Mouse (Mus musculus) spleen, adult 2 months (tissue): ENCODE results near the gene Map4k2. TPM values are rescaled to one million over a fixed set of nuclear protein-coding genes. Genes with fewer than 3 reads are reported as not detected.

Source experiments
- DNase-seq, 2 experiments: peaks; one replicate each; pipeline versions ENCODE4 v3.0.0 to v3.0.0-alpha.2; 2012 to 2021; ENCODE audit warnings: low spot score in 2 of 2, low read depth in 1 of 2
- H3K27ac ChIP-seq: fragments of 200-500 bp; 2 replicates; pipeline ENCODE4 v1.5.1; 2012; ENCODE audit warnings: low read length, inconsistent platforms; ENCODE audit not compliant: insufficient read depth
- H3K27me3 ChIP-seq: fragments of 200-500 bp; 2 replicates; pipeline ENCODE4 v1.6.1; 2012; ENCODE audit warnings: mild to moderate bottlenecking, moderate library complexity, low read length, inconsistent platforms; ENCODE audit not compliant: control insufficient read depth, insufficient read depth
- H3K36me3 ChIP-seq: fragments of 200-500 bp; 2 replicates; pipeline ENCODE4 v1.6.1; 2012; ENCODE audit warnings: mild to moderate bottlenecking, low read length, inconsistent platforms; ENCODE audit not compliant: control insufficient read depth, insufficient read depth
- H3K4me1 ChIP-seq: fragments of 200-500 bp; 2 replicates; pipeline ENCODE4 v1.6.1; 2011; ENCODE audit warnings: inconsistent platforms; ENCODE audit not compliant: control insufficient read depth, insufficient read depth, insufficient read length
- H3K4me3 ChIP-seq: fragments of 200-500 bp; 2 replicates; pipeline ENCODE4 v1.5.1; 2011; ENCODE audit warnings: mild to moderate bottlenecking, inconsistent platforms; ENCODE audit not compliant: insufficient read depth, insufficient read length; ENCODE audit errors: extremely low read depth
- CTCF ChIP-seq: fragments of 200-500 bp; IDR thresholded peaks from 2 replicates; pipeline ENCODE4 v1.5.1; 2011; ENCODE audit warnings: mild to moderate bottlenecking, inconsistent platforms; ENCODE audit not compliant: insufficient read depth, insufficient read length, insufficient replicate concordance; ENCODE audit errors: extremely low read depth
- POLR2A ChIP-seq: fragments of 200-500 bp; IDR thresholded peaks from 2 replicates; pipeline ENCODE4 v1.6.1; 2011; ENCODE audit warnings: low read depth, low read length, inconsistent platforms
- WGBS: fragments of 180-500 bp; shearing (Covaris S2); methylation state at CpG from one replicate; pipeline ENCODE4 v1.1.7; 2018; 5-methylcytosine and 5-hydroxymethylcytosine counted together
- polyA plus RNA-seq: library from polyadenylated mRNA; depleted of rRNA; stranded (reverse); fragments of >200 nt; gene quantifications from 2 replicates; pipeline ENCODE4 v1.2.3, GENCODE M21; 2012

Gene Map4k2
- polyA plus RNA-seq, 1 experiment: 487 TPM

DNA sequence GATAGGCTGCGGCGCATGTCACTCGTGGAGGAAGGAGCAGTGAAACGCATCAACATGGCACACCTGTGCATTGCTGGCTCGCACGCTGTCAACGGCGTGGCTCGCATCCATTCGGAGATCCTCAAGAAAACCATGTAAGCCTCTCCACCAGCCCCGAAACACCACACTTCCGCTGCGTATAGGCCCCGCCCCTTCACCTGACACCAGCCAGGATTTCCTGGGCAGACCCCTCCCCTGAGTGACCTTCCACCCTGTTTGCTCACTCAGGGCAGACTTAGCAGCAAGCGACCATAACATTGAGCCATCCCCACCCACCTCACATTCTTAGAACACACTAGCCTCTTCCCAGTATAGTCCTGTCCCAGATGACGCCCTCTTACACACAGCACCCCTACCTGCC, 48.9 kb downstream of the Map4k2 start:
- DNase-seq: peak in 1 of 2 experiments; percentile 66
- no peaks in the 10 kb centered on the region for H3K36me3 ChIP-seq
- peak overlapping the region; percentile 54; the same call in 1 of the 2 replicates for H3K4me3 ChIP-seq

DNA sequence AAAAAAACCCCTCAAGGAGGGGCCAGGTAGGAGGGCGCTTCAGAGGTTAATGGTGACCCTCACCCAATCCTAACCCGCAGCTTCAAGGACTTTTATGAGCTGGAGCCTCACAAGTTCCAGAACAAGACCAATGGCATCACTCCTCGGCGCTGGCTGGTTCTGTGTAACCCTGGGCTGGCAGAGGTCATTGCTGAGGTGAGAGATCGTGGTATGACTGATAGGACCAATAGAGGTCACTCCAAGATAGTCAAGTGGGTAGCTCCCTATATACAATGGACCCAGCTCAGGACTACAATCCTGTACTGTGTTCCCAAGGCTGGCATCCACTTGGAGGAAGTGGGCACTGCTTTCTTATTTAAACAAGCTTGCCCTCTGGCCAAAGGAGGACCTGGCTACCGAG, 49.3 kb downstream of the Map4k2 start:
- H3K4me1 ChIP-seq: peaks cover 10% of the 10 kb centered on the region; the same call in 1 of the 2 replicates
- WGBS: 87% methylated on average over 6 of the region's 6 CpGs
- no peak overlapping the region for H3K4me3 ChIP-seq
- DNase-seq: no peak
- no peak overlapping the region for H3K27ac ChIP-seq
- no peaks in the 10 kb centered on the region for H3K27me3 ChIP-seq
- no peak for TF ChIP-seq CTCF
- TF ChIP-seq POLR2A: no peak
- no peaks in the 10 kb centered on the region for H3K36me3 ChIP-seq

More for the DNA sequence above, 48.9 kb downstream of the Map4k2 start:
- H3K27me3 ChIP-seq: no peaks in the 10 kb centered on the region
- TF ChIP-seq POLR2A (no peak; the same call in 1 of the 2 replicates), CTCF (no peak)
- H3K27ac ChIP-seq: peak overlapping the region; percentile 48
- peaks cover 10% of the 10 kb centered on the region; the same call in 1 of the 2 replicates for H3K4me1 ChIP-seq
- WGBS: 12% methylated on average over 16 of the region's 16 CpGs

DNA sequence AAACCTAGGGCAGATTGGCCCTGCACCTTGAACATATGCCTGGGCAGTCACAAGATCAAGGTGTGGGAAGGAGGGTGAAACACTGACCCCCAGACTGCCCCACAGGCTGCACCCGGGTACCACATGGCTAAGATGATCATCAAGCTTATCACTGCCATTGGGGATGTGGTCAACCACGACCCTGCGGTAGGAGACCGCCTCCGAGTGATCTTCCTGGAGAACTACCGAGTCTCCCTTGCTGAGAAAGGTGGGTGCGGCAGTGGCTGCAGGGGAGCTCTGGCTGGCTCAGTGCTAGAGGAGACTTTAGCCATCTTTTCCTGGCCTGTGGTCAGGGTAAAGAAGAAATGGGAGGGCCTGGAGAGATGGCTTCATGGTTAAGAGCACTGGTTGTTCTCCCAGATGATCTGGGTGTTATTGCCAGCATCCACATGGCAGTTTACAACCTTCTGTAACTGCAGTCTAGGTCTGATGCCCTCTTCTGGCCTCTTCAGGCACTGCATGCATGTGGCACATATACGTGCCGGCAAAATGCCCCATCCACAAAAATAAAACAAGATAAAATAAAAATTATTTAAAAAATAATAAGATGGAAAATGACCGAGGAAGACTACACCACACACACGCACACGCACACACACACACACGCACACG, 51.9 kb downstream of the Map4k2 start:
- no peak for DNase-seq
- H3K27ac ChIP-seq: no peak overlapping the region

DNA sequence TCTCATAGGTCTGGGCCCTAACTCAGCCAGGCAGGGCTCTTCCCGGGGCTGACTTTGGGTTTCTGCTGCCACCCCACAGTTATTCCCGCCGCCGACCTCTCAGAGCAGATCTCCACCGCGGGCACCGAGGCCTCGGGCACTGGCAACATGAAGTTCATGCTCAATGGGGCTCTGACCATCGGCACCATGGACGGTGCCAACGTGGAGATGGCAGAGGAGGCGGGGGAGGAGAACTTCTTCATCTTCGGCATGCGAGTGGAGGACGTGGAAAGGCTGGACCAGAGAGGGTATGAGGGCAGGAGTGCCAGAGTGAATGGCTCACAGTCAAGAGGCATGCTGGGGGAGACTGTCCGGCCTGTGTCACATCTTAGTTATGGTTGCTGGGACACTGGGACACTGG, 52.7 kb downstream of the Map4k2 start:
- Histone ChIP-seq H3K27me3 (no peaks in the 10 kb centered on the region), H3K27ac (no peak overlapping the region), H3K36me3 (no peaks in the 10 kb centered on the region), H3K4me3 (no peak overlapping the region), H3K4me1 (peaks cover 19% of the 10 kb centered on the region; the same call in 1 of the 2 replicates)
- TF ChIP-seq CTCF: no peak
- no peak for TF ChIP-seq POLR2A
- no peak for DNase-seq
- WGBS: 96% methylated on average over 16 of the region's 16 CpGs

More for the DNA sequence above, 51.9 kb downstream of the Map4k2 start:
- peaks cover 15% of the 10 kb centered on the region; the same call in 1 of the 2 replicates for H3K4me1 ChIP-seq
- H3K4me3 ChIP-seq: no peak overlapping the region
- H3K36me3 ChIP-seq: no peaks in the 10 kb centered on the region
- TF ChIP-seq POLR2A (no peak), CTCF (peak; percentile 22; the same call in 1 of the 2 replicates)
- WGBS: 59% methylated on average over 14 of the region's 14 CpGs
- no peaks in the 10 kb centered on the region for H3K27me3 ChIP-seq

DNA sequence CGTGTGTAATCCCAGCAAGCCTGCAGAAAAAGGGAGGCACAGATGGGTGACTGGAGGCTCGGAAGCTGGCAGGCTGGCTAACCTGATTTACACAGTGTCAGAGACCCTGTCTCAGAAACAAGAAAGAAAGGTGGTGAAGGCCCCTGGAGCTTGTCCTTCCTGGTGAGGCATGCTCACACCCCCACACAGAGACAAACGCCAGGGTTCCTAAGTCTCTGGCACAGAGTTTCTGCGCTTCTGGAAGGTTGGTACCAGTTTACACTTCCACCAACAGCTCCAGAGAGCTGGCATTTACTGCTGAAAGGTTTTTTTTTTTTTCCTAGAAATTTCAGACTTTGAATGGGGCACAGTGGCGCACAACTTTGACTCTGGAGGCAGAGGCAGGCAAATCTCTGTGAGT, 55.3 kb downstream of the Map4k2 start:
- Histone ChIP-seq H3K27ac (no peak overlapping the region), H3K4me1 (peaks cover 9% of the 10 kb centered on the region; the same call in 1 of the 2 replicates), H3K27me3 (no peaks in the 10 kb centered on the region), H3K36me3 (no peaks in the 10 kb centered on the region), H3K4me3 (no peak overlapping the region)
- DNase-seq: no peak
- TF ChIP-seq CTCF: no peak
- no peak for TF ChIP-seq POLR2A
- 97% methylated on average over 5 of the region's 5 CpGs for WGBS

DNA sequence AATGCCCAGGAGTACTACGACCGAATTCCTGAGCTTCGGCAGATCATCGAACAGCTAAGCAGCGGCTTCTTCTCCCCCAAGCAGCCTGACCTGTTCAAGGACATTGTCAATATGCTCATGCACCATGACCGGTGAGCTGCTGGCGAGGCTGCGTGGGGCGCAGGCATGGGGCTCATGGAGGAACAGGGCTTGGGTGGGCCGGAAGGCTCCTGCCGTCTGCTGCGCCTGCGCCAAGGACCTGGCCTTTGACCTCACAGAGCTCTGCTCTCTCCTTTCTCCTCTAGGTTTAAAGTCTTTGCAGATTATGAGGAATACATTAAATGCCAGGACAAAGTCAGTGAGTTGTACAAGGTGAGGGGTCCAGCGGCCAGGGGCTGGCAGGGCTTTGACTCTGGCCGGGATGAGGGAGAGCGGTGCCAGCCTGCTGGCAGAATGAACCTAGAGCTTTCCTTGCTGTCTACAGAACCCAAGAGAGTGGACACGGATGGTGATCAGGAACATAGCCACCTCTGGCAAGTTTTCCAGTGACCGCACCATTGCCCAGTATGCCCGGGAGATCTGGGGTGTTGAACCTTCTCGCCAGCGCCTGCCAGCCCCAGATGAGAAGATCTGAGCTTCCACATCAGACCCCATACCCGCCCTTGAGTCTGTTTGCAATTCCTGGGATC, 56.8 kb downstream of the Map4k2 start:
- peaks cover 15% of the 10 kb centered on the region; the same call in 1 of the 2 replicates for H3K4me1 ChIP-seq
- no peaks in the 10 kb centered on the region for H3K27me3 ChIP-seq
- H3K27ac ChIP-seq: peak overlapping the region; percentile 99
- H3K36me3 ChIP-seq: peaks cover 3% of the 10 kb centered on the region
- peak overlapping the region; percentile 2; the same call in 1 of the 2 replicates for H3K4me3 ChIP-seq
- TF ChIP-seq POLR2A (no peak), CTCF (no peak)
- DNase-seq: no peak
- 73% methylated on average over 22 of the region's 22 CpGs for WGBS
